Mouse (Mus musculus) heart, embryonic 13.5 days (tissue): ENCODE data around the gene Ffar3. TPM values are rescaled to one million over a fixed set of nuclear protein-coding genes. Genes with fewer than 3 reads are reported as not detected.

ENCODE experiments used
- ATAC-seq: fragments of 200-750 bp; cut with Nextera tagmentation; 2 replicates; pipeline ENCODE4 v1.8.0; 2017; ENCODE audit warnings: moderate TSS enrichment; ENCODE audit not compliant: insufficient number of reproducible peaks, low FRiP score, low TSS enrichment; ENCODE audit errors: extremely low read depth
- H3K27ac ChIP-seq: fragments of 300-500 bp; sonication (generic); replicated peaks from 2 replicates; pipeline ENCODE4 v1.5.1; 2015; ENCODE audit warnings: moderate library complexity, mild to moderate bottlenecking, inconsistent platforms
- H3K27me3 ChIP-seq: fragments of 300-500 bp; sonication (generic); replicated peaks from 2 replicates; pipeline ENCODE4 v1.6.1; 2015; ENCODE audit warnings: mild to moderate bottlenecking, inconsistent platforms
- H3K36me3 ChIP-seq: fragments of 300-500 bp; sonication (generic); 2 replicates; pipeline ENCODE4 v1.6.1; 2015; ENCODE audit warnings: mild to moderate bottlenecking, inconsistent platforms
- H3K4me1 ChIP-seq: fragments of 300-500 bp; sonication (generic); 2 replicates; pipeline ENCODE4 v1.6.1; 2015; ENCODE audit warnings: inconsistent platforms
- H3K4me2 ChIP-seq: fragments of 300-500 bp; sonication (generic); 2 replicates; pipeline ENCODE4 v1.6.1; 2015; ENCODE audit warnings: inconsistent platforms, mild to moderate bottlenecking, moderate library complexity
- H3K4me3 ChIP-seq: fragments of 300-500 bp; sonication (generic); 2 replicates; pipeline ENCODE4 v1.5.1; 2015; ENCODE audit warnings: moderate library complexity, mild to moderate bottlenecking, inconsistent platforms
- H3K9ac ChIP-seq: fragments of 300-500 bp; sonication (generic); 2 replicates; pipeline ENCODE4 v1.6.1; 2015; ENCODE audit warnings: inconsistent platforms, mild to moderate bottlenecking, moderate library complexity
- H3K9me3 ChIP-seq: fragments of 300-500 bp; sonication (generic); 2 replicates; pipeline ENCODE4 v1.6.1; 2016; ENCODE audit warnings: inconsistent platforms
- WGBS: fragments of 180-500 bp; shearing (Covaris S2); methylation state at CpG from one replicate; pipeline ENCODE4 v1.1.7; 2015; ENCODE audit warnings: mixed read lengths; 5-methylcytosine and 5-hydroxymethylcytosine counted together
- polyA plus RNA-seq: library from polyadenylated mRNA; unstranded; fragments of >200 nt; fragmentation: Nextera tagmentation; extraction: Ambion mirVana; gene quantifications from 2 replicates; pipeline ENCODE4 v1.2.1, GENCODE M21; 2015

The Ffar3 gene
- polyA plus RNA-seq, 1 experiment from 2014 or later, result not detected

DNA sequence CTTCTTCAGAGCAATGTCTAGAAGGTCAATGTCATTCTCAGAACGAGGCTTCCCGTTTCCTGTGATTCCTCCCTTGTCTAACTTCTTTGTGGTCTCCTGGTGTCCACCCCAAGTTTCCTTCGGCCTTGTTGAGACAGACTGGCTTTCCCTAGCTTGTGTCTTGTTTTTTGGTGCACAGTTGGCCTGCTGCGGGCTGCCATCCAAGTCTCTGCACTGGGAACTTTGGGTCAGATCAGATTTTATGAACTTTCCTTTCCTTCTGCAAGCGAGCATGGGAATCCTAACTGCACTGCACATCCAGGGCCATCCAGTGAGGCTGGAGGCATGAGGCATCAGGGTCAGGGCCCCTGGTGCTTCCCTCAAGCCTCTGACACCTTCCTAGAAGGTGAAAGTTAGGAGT is 34.4 kb downstream of the Ffar3 start:
- H3K27me3 ChIP-seq, result peaks cover 15% of the 10 kb centered on the region
- no peak for ATAC-seq
- H3K4me2 ChIP-seq, result no peak overlapping the region
- whole genome bisulfite sequencing, result 50% methylated on average over 5 of the region's 5 CpGs
- H3K27ac ChIP-seq, result no peak overlapping the region
- no peaks in the 10 kb centered on the region for H3K4me1 ChIP-seq
- H3K9me3 ChIP-seq, result no peaks in the 10 kb centered on the region
- no peak overlapping the region for H3K9ac ChIP-seq
- no peaks in the 10 kb centered on the region for H3K36me3 ChIP-seq
- no peak overlapping the region for H3K4me3 ChIP-seq

DNA sequence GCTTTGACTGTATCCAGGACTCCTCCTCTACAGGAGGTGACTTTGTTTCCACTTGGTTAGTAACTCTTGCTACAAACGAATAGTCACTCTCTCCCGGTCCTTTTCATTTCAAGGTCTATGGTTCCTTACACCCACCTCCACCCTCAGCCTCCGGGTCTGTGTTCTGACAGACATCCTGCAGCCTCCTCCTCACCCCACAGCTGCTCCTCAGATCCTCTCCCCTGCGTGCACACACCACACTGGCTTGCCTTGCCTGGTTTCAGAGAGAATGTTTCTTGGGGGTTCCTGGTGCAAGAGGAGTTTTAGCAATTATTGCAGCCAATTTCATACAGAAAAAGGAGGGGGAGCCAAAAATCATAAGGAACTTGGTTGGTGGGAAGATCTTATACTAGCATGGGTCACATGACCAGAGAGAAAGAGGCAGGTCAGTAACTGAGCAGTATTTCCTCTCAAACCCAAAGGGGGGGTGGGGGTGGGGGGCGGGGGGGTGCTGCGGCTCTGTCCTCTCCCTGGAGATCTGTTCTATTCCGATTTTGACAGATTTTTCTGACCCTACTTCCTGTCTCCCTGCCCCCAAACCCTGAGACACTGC is 35.0 kb downstream of the Ffar3 start:
- ATAC-seq, result no peak

DNA sequence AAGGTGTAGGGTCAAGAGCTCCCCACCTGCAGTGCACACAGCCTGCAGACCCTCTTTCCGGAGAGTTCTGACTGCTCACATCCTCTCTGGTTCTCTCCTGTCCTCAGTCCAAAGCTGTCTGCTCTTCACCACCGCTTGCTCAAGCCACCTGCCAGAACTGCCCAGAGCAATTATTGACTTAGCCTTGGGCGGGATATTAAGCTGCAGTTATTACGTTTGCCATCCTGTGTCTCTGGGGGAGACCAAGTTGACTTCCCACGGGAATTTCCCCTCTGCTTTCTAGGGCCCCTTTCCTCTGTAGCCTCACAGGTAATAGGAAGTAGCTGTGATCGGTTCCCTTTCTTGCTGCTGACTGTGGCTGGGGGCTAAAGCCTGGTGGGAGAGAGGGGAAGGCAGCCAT is 35.8 kb downstream of the Ffar3 start:
- H3K27me3 ChIP-seq, result peaks cover 15% of the 10 kb centered on the region
- no peak overlapping the region for H3K4me3 ChIP-seq
- no peaks in the 10 kb centered on the region for H3K9me3 ChIP-seq
- no peak overlapping the region for H3K9ac ChIP-seq
- H3K36me3 ChIP-seq, result no peaks in the 10 kb centered on the region
- H3K4me1 ChIP-seq, result no peaks in the 10 kb centered on the region
- no peak overlapping the region for H3K27ac ChIP-seq
- no peak overlapping the region for H3K4me2 ChIP-seq
- 67% methylated on average over 6 of the region's 6 CpGs for WGBS
- ATAC-seq, result no peak

More for the DNA sequence above, 35.0 kb downstream of the Ffar3 start:
- Histone ChIP-seq H3K27ac (no peak overlapping the region), H3K4me1 (no peaks in the 10 kb centered on the region), H3K9ac (no peak overlapping the region), H3K4me2 (no peak overlapping the region), H3K36me3 (no peaks in the 10 kb centered on the region), H3K9me3 (no peaks in the 10 kb centered on the region), H3K27me3 (peaks cover 15% of the 10 kb centered on the region), H3K4me3 (no peak overlapping the region)
- WGBS, result 60% methylated on average over 7 of the region's 7 CpGs

DNA sequence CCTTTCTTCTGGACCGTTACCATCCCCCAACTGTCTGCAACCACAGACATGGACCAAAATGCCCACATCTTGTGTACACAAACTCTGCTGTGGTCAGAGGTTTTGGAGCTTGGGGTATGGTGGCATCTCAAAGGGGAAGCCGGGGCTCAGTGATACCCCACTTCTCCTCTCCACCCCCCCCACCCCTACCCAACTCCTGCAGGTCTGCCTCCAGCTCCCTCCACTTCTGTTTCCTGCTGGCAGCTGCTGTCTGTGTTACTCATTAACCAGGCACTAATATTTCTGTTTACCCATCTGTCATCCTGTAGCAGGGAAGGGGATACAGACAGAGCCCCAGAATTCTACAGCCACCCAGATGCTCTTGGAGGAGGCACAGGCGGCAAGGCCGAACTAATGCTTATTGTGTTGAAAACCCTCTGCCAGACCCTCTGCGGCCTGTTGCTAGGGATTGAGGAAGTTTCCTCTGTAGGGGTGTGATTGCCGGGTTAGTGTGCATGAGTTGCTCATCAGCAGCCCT is 43.6 kb downstream of the Ffar3 start:
- Histone ChIP-seq H3K4me1 (no peaks in the 10 kb centered on the region), H3K4me2 (no peak overlapping the region), H3K27me3 (no peaks in the 10 kb centered on the region), H3K4me3 (no peak overlapping the region), H3K27ac (no peak overlapping the region), H3K36me3 (no peaks in the 10 kb centered on the region), H3K9me3 (no peaks in the 10 kb centered on the region; the same call in 1 of the 2 replicates), H3K9ac (no peak overlapping the region)
- no peak for ATAC-seq
- 71% methylated on average over 6 of the region's 6 CpGs for WGBS

DNA sequence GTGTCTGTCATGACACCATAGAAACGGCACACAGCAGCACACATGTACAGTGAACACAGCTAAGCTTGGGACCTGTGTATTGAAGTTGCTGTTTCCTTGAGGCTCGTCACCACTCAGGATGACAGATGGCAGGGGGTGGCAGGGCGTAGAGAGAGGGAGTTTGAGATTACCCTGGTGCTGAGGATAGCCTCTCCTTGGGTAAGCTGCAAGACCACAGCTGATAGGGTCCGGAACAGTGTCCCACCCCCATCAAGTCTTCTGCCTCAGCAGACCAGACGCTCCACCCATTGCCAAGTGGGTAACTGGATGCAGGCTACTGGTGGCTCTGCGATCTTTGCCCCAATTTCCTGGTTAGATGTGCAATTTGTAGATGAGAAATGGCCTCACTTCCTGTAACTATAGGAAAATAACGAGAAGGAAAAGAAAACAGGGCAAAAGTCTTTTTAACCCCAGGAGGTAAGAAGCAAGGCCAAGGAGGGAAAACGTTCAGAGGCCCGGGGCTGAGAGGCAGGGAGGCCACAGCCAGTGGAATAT is 44.2 kb downstream of the Ffar3 start:
- Histone ChIP-seq H3K27ac (no peak overlapping the region), H3K27me3 (no peaks in the 10 kb centered on the region), H3K9ac (no peak overlapping the region), H3K9me3 (no peaks in the 10 kb centered on the region; the same call in 1 of the 2 replicates), H3K36me3 (no peaks in the 10 kb centered on the region), H3K4me3 (no peak overlapping the region), H3K4me2 (no peak overlapping the region), H3K4me1 (no peaks in the 10 kb centered on the region)
- WGBS, result 42% methylated on average over 9 of the region's 9 CpGs
- no peak for ATAC-seq

DNA sequence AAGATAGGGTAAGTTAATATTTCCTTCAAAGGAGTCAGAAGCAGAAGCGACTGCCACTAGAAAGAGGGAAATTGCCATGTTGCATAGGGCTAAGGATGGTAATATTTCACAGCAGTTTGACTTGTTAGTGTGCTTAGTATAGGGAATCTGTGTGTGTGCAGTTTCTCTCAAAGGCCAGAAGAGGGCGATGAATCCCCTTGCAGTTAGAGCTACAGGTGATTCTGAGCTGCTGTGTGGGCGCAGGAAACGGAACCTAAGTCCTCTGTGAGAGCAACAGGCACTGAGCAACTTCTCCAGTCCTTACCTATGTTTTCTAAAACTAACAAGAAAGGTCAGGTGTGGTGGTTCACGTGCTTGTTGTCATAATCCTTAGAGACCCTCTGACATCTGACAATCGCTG is 45.7 kb downstream of the Ffar3 start:
- Histone ChIP-seq H3K4me1 (no peaks in the 10 kb centered on the region), H3K27ac (no peak overlapping the region), H3K9me3 (no peaks in the 10 kb centered on the region; the same call in 1 of the 2 replicates), H3K27me3 (no peaks in the 10 kb centered on the region), H3K36me3 (no peaks in the 10 kb centered on the region), H3K4me2 (no peak overlapping the region), H3K9ac (no peak overlapping the region), H3K4me3 (no peak overlapping the region)
- no peak for ATAC-seq
- whole genome bisulfite sequencing, result 49% methylated on average over 6 of the region's 6 CpGs

DNA sequence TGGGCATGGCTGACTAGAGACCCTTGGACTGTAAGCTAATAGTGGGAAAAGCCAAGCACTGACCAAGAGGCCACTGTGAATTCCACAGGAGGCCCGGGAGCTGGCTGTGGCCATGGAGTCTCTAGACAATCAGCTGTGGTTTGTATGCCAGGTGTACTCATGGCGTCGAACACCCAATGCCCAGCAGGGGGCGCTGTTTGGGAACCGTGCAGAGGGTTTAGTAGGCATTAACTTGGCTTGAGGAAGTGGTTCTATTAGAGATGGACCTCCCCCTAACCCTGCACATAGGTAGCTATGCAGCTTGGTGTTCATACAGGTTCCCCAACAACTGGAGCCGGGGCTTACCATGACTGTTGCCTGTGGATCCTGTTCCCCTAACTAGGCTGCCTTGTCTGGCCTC is 50.1 kb downstream of the Ffar3 start:
- ATAC-seq, result no peak
- Histone ChIP-seq H3K36me3 (no peaks in the 10 kb centered on the region), H3K9ac (no peak overlapping the region), H3K27ac (no peak overlapping the region), H3K27me3 (no peaks in the 10 kb centered on the region), H3K4me1 (no peaks in the 10 kb centered on the region), H3K9me3 (peaks cover 3% of the 10 kb centered on the region; the same call in 1 of the 2 replicates), H3K4me2 (no peak overlapping the region), H3K4me3 (no peak overlapping the region)
- WGBS, result 46% methylated on average over 6 of the region's 6 CpGs

Other genes with a start within 250 kb of the Ffar3 start
- gene Upk1a, start 243.3 kb downstream of the Ffar3 start, polyA plus RNA-seq, result 0.33 and 0.37 TPM in 2 replicates
- gene Cox6b1, start 230.0 kb downstream of the Ffar3 start, polyA plus RNA-seq, result 1,963 and 2,109 TPM in 2 replicates
- gene Etv2, start 220.3 kb downstream of the Ffar3 start, polyA plus RNA-seq, result 0.33 and 0.37 TPM in 2 replicates
- gene Rbm42, start 205.9 kb downstream of the Ffar3 start, polyA plus RNA-seq, result 79.5 and 88.4 TPM in 2 replicates
- 30.1 and 32.3 TPM in 2 replicates for gene Haus5, start 191.2 kb downstream of the Ffar3 start, polyA plus RNA-seq
- not detected in 2 replicates for gene Pmis2, start 184.6 kb downstream of the Ffar3 start, polyA plus RNA-seq
- 1.9 TPM in 2 replicates for gene 2200002J24Rik, start 157.3 kb downstream of the Ffar3 start, polyA plus RNA-seq
- 0.46 and 1.0 TPM in 2 replicates for gene Atp4a, start 144.0 kb downstream of the Ffar3 start, polyA plus RNA-seq
- 165 and 182 TPM in 2 replicates for gene Tmem147, start 126.6 kb downstream of the Ffar3 start, polyA plus RNA-seq
- gene Gapdhs, start 112.5 kb downstream of the Ffar3 start, polyA plus RNA-seq, result 0.20 and 0.64 TPM in 2 replicates
- gene Sbsn, start 104.7 kb downstream of the Ffar3 start, polyA plus RNA-seq, result 0.47 and 0.68 TPM in 2 replicates
- gene Dmkn, start 92.4 kb downstream of the Ffar3 start, polyA plus RNA-seq, result 0.71 and 1.2 TPM in 2 replicates
- gene Krtdap, start 68.3 kb downstream of the Ffar3 start, polyA plus RNA-seq, result 0.41 and 0.53 TPM in 2 replicates
- gene Ffar2, start 32.4 kb downstream of the Ffar3 start, polyA plus RNA-seq, result not detected in 2 replicates
- not detected in 2 replicates for gene Ffar1, start 5.4 kb upstream of the Ffar3 start, polyA plus RNA-seq
- gene Cd22, start 24.2 kb upstream of the Ffar3 start, polyA plus RNA-seq, result not detected in 2 replicates
- 0.08 and 0.10 TPM in 2 replicates for gene Mag, start 58.7 kb upstream of the Ffar3 start, polyA plus RNA-seq
- gene Hamp2, start 68.5 kb upstream of the Ffar3 start, polyA plus RNA-seq, result not detected in 2 replicates
- 0.71 TPM in 1 of 2 replicates, not detected in the other for gene Hamp, start 87.9 kb upstream of the Ffar3 start, polyA plus RNA-seq
- gene Usf2, start 100.6 kb upstream of the Ffar3 start, polyA plus RNA-seq, result 16.8 and 17.3 TPM in 2 replicates
- gene Lsr, start 117.3 kb upstream of the Ffar3 start, polyA plus RNA-seq, result 11.2 and 12.1 TPM in 2 replicates
- gene Fam187b, start 117.6 kb upstream of the Ffar3 start, polyA plus RNA-seq, result 1.1 and 1.4 TPM in 2 replicates
- gene Fxyd5, start 186.3 kb upstream of the Ffar3 start, polyA plus RNA-seq, result 35.5 and 39.2 TPM in 2 replicates
- gene Fxyd7, start 195.3 kb upstream of the Ffar3 start, polyA plus RNA-seq, result 2.0 and 3.6 TPM in 2 replicates
- 1,042 and 1,184 TPM in 2 replicates for gene Fxyd1, start 201.0 kb upstream of the Ffar3 start, polyA plus RNA-seq
- 0.19 and 0.21 TPM in 2 replicates for gene Lgi4, start 203.2 kb upstream of the Ffar3 start, polyA plus RNA-seq
- gene Fxyd3, start 220.5 kb upstream of the Ffar3 start, polyA plus RNA-seq, result 2.0 and 2.2 TPM in 2 replicates